Mouse (Mus musculus) left cerebral cortex, adult 18-20 months (tissue): ENCODE data around the gene Gm6034. TPM values are rescaled to one million over a fixed set of nuclear protein-coding genes. Genes with fewer than 3 reads are reported as not detected.
"Not testable (repeated sequence)": the region's sequence is repeated elsewhere in the genome, so short reads cannot be mapped to it uniquely, and the experiment has no call there.

Experiments
- DNase-seq, 2 experiments: peaks; one replicate each; pipeline ENCODE4 v3.0.0; 2021 to 2022; ENCODE audit warnings: low spot score in 2 of 2, mixed read lengths in 1 of 2
- total RNA-seq, 2 experiments: library from RNA; stranded (reverse); gene quantifications; 2 replicates each; pipeline ENCODE4 v1.2.3; 2021

Gene Gm6034
- total RNA-seq, 2 experiments from 2014 or later: not detected

- DNase-seq: not testable (repeated sequence)
These were observed 39.1 kb downstream of the Gm6034 start for GRCm38 (mm10) chr17:36081901-36082300.

DNA sequence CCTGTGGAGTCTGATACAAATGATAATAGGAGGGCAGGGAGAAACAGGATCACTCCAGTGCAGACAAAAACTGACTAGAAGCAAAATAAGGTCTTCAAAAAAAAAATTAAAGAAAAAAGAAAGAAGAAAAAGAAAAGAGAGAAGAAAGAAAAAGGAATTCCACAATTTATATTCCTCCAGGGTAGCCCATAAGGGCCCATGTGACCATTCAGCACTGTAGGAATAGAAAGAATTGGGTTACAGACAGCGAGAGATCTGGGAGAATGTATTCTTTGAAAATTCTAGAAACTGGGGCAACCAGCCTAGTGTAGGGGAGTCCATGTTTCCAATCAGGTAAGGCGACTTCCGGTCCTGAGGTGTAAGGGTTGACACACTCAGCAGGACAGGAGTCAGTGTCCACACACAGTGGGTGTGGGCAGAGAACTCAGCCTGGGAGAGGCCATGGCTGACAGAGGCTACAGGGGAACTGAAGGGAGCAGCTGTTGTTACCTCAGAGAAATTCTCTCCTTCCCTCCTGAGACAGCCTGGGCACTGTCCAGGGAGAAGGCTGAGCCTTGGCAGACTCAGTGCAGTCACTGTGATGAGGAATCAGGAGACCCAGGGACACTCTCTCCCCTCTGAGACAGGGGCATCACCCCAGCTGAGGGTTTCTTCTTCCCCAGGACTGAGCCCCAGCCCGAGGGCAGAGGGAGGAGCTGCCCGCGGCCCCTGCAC lies 39.9 kb downstream of the Gm6034 start:
- DNase-seq: not testable (repeated sequence)

- peak in 1 of 2 experiments; percentile 27 for DNase-seq
These were observed 40.6 kb downstream of the Gm6034 start for GRCm38 (mm10) chr17:36083266-36083869.

- DNase-seq: peak in 1 of 2 experiments; percentile 21
These were observed 41.2 kb downstream of the Gm6034 start for GRCm38 (mm10) chr17:36083870-36084451.

GRCm38 (mm10) chr17:36085976-36086375 lies 43.2 kb downstream of the Gm6034 start:
- not testable (repeated sequence) for DNase-seq

DNA sequence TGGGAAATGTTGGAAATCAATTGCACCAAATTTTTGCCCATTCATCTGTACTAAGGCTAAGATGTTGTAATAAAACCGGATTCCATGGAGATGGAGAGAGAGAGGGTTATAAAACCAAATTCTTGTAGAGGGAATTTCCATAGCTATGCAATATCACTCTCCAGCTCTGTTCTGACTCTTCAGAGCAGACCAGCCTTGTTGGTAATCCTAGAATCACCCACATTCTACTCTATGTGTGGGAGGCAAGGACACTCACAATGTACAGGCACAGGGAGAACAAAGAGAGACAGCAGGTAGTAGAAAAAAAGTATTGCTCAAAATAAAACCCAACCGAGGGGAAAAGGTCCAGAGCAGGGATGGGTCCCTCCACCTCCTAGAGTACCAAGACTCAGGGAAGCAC lies 49.2 kb downstream of the Gm6034 start:
- not testable (repeated sequence) for DNase-seq

DNA sequence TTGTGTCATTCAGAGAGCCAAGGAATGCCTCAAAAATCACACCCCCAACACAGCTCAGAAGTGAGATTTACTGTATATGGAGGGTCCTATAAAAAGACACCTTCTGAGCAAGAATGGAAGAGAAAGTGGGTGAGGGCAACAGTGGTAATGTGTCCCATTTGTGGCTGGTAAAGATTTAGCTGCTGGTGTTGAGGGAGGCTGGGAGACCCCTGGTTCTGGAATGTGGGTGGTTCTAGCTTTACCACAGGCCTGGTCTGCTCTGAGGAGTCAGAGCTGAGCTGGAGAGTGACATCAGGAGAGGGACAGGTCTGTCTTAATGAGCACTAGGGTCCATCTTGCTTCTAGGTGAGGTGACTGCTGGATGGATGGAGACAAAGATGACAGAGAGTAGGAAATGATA lies 49.8 kb downstream of the Gm6034 start:
- DNase-seq: not testable (repeated sequence)

- DNase-seq: no peak
These were observed 51.2 kb downstream of the Gm6034 start for GRCm38 (mm10) chr17:36093936-36094335.

DNA sequence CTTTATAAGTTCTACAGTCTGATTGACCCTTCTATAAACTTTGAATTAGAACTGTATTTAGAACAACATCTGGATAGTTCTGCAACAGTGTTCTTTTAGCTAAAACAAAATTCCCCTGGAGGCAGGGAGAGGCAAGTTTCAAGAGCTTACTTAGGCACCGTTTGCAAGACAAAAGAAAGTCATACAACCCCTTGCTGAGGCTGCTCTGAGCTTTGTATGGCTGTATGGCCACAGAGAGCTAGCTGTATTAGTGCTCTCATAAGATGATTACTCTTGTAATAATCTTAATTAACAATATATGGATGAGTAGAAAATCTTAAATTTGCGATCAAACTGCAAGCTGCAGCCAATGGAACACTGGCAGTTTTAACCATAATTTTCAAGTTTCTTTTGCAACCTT lies 56.8 kb downstream of the Gm6034 start:
- DNase-seq: not testable (repeated sequence)

- not testable (repeated sequence) for DNase-seq
These were observed 59.3 kb downstream of the Gm6034 start for GRCm38 (mm10) chr17:36102091-36102490.

Other genes with a start within 250 kb of the Gm6034 start
- 10 to 100 TPM; 16.0 to 21.3 TPM for gene Ier3, start 221.3 kb upstream of the Gm6034 start, total RNA-seq
- gene Flot1, start 219.7 kb upstream of the Gm6034 start, total RNA-seq: 100 to 1,000 TPM; 127 to 158 TPM
- gene Tubb5, start 204.7 kb upstream of the Gm6034 start, total RNA-seq: 100 to 1,000 TPM; 442 to 465 TPM
- 10 to 100 TPM; 17.6 to 17.7 TPM for gene Mdc1, start 201.4 kb upstream of the Gm6034 start, total RNA-seq
- 1 to 10 TPM; 2.0 to 2.6 TPM for gene Nrm, start 181.6 kb upstream of the Gm6034 start, total RNA-seq
- 1 to 10 TPM; 8.9 to 9.1 TPM for gene Ppp1r18, start 177.4 kb upstream of the Gm6034 start, total RNA-seq
- gene Dhx16, start 163.1 kb upstream of the Gm6034 start, total RNA-seq: 10 to 100 TPM; 30.6 to 32.3 TPM
- gene 2310061I04Rik, start 145.5 kb upstream of the Gm6034 start, total RNA-seq: 10 to 100 TPM; 56.4 to 57.5 TPM
- 10 to 100 TPM; 53.6 to 56.3 TPM for gene Atat1, start 132.9 kb upstream of the Gm6034 start, total RNA-seq
- 10 to 100 TPM; 39.9 to 41.3 TPM for gene Mrps18b, start 126.6 kb upstream of the Gm6034 start, total RNA-seq
- 10 to 100 TPM; 62.9 to 63.7 TPM for gene Ppp1r10, start 126.5 kb upstream of the Gm6034 start, total RNA-seq
- gene Abcf1, start 73.2 kb upstream of the Gm6034 start, total RNA-seq: 10 to 100 TPM; 69.4 to 71.6 TPM
- gene Gnl1, start 63.1 kb upstream of the Gm6034 start, total RNA-seq: 100 to 1,000 TPM; 195 to 197 TPM
- 10 to 100 TPM; 36.6 to 37.5 TPM for gene Prr3, start 62.7 kb upstream of the Gm6034 start, total RNA-seq
- 1 to 10 TPM; 1.5 to 2.2 TPM for gene H2-T24, start 22.4 kb upstream of the Gm6034 start, total RNA-seq
- gene H2-T23, start 10.1 kb upstream of the Gm6034 start, total RNA-seq: 10 to 100 TPM; 15.6 to 19.9 TPM
- gene H2-T22, start 214 bp upstream of the Gm6034 start, total RNA-seq: 10 to 100 TPM; 18.5 to 20.8 TPM
- gene Gm11127, start 15.4 kb downstream of the Gm6034 start, total RNA-seq: 1 to 10 TPM; 1.4 TPM
- gene Gm19684, start 78.7 kb downstream of the Gm6034 start, total RNA-seq: not detected
- not detected for gene Gm7030, start 86.5 kb downstream of the Gm6034 start, total RNA-seq
- not detected for gene Gm8909, start 125.6 kb downstream of the Gm6034 start, total RNA-seq
- under 1 TPM in 1 of 2 experiments, not detected in 1; 0.37 TPM for gene H2-T3, start 147.3 kb downstream of the Gm6034 start, total RNA-seq
- 10 to 100 TPM; 39.3 to 43.6 TPM for gene Rpp21, start 215.1 kb downstream of the Gm6034 start, total RNA-seq
- gene Trim39, start 229.3 kb downstream of the Gm6034 start, total RNA-seq: 10 to 100 TPM; 22.9 to 25.7 TPM
- gene H2-M10.2, start 243.5 kb downstream of the Gm6034 start, total RNA-seq: not detected